Mouse (Mus musculus) liver, adult 2 months (tissue): Measurements from ENCODE around the gene AI837181.

Experiments used
- CTCF ChIP-seq: fragments of 200-500 bp; IDR thresholded peaks from 2 replicates; pipeline ENCODE4 v1.5.1; 2011; ENCODE audit warnings: low read depth, low read length, control low read depth
- POLR2A ChIP-seq: fragments of 200-500 bp; IDR thresholded peaks from 2 replicates; pipeline ENCODE4 v1.6.1; 2011; ENCODE audit warnings: low read length, control low read depth; ENCODE audit not compliant: insufficient read depth; ENCODE audit errors: extremely low read depth

GRCm38 (mm10) chr19:5448354-5449150 lies 23.6 kb downstream of the AI837181 start:
- TF ChIP-seq CTCF (no peak), POLR2A (no peak)
